Mouse (Mus musculus) ovary, postnatal 36 days (tissue): ENCODE results near the gene Twf2.
"Not testable (repeated sequence)": the region's sequence is repeated elsewhere in the genome, so short reads cannot be mapped to it uniquely, and the experiment has no call there.

Experiments used
- DNase-seq: peaks from one replicate; pipeline ENCODE4 v3.0.0; 2022; ENCODE audit warnings: low spot score, mixed read lengths

Twf2 gene

DNA sequence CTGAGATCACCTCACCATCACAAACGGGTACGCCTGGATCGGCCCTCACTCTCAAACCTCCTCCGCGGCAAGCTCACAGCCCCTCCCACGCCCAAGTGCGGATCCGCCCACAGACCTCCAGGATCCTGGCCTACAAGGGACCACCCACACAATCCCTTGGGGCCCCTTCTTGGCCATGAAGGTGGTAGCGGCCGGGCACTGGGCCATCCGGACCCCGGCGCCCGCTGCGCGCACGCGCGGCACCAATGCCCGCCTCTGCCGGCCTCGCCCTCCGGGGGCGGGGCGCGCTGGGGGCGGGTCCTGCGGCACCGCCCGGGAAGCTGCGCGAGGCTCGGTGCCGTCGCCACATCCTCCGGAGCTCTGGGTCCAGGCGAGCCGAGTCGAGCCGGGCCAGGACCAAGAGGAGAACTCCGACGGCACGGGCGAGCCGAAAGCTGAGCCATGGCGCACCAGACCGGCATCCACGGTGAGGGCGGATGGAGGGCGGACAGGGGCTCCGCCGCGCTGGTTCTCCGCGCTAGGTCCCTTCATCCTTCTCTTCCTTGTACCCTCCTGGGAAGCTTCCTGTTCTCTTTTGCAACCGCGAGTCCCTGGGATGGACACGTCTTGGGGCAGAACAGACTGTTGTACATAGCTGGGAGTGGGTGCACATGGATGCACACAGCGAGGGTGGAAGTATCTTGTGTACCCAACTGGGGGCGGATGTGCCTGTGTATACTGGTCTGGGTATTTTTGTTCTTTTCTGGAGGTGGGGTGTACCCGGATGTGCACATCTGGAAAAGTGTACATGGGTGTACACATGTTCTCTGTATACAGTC lies at the start of gene Twf2:
Twf2 (plus strand) TSS at position 290 of the 818 bp plus-strand sequence.
- DNase-seq, result peak; percentile 95

DNA sequence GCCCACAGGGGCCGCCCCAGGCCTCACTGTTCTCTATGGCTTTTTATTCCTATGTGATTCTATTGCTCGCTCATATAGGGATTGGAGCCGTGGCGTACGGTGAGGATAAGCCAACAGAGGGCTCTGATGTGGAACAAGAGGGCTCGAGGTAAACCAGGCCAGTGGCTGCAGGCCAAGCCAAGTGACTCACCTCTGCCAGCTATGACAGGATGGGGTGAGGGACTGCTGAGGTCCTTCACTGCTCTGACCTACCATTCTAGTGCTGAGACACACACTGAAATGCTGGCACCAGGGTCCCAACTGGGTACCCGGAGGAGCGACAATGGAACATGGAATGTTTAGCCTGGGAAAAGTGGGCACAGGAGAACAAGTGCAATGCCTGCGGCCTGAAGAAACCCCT lies 48.8 kb upstream of the Twf2 start:
- no peak for DNase-seq

DNA sequence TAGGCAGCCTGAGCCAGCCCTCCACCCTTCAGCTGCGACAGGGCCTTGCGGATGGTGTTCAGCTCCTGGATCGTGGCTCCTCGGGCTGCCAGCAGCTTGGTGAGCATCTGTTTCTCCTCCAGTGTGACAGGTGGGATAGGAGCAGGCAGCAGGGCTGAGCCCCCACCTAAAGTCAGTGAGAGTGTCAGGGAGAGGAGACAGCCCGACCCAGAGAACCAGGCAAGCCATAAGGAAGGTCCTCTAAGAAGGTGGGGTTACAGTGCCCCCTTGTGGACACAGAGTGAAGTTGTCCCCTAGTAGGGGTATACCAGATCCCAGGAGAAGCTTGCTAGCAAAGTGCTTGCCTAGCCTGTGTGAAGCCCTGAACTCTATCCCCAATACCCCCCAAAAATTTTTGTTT lies 46.5 kb upstream of the Twf2 start:
- DNase-seq, result no peak

DNA sequence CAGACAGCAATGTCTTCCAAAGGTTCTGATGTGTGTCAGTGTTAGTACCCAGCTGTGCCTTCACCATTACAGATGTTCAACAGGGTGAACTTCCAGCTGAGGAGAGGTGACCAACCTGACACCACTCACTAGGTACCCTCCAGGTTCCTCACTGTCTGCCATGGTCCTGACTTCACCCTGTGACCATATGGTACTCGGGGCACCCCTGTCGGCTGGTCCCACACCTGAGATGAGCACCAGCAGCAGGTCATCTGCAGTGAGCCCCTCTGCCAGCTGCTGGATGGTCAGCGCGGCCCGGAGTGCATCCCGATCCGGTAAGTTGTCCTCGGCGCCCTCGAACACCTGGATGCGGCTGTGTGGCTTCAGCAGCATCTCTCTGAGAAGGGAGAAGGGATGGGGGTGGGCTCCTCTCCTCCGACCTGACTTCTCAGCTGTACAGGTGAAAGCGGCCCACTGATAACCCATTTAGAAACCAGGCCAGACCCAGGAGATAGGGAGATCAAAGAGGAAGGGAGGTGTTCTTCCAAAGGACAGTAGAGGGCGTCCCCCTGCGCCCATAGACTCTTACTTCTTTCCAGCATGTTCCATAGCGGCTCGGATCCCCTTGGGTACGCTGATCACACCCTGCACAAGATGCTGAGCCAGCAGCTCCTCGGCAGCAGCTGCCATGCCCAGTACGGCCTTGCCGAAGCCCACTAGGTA lies 45.8 kb upstream of the Twf2 start:
- no peak for DNase-seq

DNA sequence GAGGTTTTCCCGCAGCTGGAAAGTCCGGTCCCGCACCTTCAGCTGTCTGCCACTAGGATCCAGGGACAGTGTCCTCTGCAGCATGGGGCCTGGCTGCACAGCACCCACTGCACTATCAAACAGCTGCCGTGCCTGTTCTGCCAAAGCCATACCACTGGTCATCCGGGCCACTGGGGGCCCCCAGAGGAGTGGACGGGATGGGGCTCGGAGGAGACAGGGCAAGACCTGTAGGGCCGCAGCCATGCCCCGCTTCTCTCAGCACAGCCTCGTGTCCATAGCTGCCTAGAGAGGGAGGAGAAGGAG lies 45.3 kb upstream of the Twf2 start:
- DNase-seq, result no peak

DNA sequence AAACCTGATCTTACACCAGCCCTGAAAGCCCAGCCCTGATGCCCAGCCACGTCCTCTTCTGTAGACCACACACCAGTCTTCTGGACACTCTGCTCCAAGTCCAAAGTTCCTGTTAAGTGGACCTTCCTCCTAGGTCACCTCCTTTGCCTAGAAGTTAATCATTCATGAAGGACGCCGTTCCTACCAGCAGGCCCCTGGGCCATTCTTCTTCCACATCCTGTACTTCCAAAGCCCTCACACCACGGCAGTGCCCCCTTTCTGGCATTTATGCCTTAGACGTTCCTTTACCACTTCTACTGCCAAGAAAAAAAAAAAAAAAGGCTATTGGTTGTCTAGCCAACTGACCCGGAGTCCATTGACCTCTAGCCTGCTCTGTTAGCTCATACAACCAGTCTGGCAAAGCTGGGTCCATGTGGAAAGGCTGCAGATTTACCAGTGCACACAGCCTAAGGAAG lies 44.8 kb upstream of the Twf2 start, which contains the start of gene Glyctk:
Glyctk (minus strand) TSS at position 102 of the 455 bp plus-strand sequence.
- DNase-seq, result no peak

DNA sequence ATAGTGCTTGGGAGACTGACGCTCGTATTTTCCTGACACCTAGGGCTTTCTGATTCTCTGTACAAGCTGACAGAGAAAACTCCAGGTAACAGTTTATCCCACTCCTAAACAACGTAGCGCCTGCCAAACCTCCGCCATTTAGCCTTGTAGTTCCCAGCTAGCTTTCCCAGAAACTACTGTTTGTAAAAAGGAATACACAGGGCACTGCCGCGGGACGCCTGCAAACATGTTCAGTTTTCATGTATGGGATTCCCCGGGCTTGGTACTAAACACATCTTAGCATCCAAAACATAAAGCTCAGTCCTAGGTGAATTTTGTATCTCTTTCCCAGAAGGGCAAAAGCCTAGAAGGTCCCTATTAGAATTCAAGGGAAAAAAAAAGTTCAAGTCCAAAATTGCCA lies 43.7 kb upstream of the Twf2 start:
- DNase-seq, result no peak

DNA sequence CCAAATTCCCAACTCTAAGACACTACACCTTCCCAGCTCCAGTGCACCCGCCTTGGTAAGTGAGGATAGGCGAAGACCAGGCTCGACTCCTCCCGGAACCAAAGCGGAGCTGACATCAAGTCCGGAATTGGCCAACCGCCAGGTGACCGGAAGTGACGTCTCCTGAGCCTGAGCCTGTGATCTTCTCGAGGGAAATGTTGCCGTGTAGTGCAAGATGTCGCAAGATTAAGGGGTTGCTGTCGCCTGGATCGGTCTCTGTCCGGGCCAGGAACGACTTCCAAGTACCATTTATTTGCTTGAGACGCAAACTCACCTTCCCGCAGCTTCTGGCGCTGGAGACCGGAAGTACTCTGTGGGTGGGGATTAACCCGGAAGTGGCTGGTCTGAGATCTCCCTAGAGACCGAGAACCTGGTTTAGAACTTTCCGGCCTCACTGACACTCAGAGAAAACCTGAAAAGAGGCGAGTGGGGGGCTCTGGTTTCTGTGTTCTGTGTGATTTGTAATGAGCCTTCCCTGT lies 43.1 kb upstream of the Twf2 start:
- DNase-seq, result peak; percentile 93

DNA sequence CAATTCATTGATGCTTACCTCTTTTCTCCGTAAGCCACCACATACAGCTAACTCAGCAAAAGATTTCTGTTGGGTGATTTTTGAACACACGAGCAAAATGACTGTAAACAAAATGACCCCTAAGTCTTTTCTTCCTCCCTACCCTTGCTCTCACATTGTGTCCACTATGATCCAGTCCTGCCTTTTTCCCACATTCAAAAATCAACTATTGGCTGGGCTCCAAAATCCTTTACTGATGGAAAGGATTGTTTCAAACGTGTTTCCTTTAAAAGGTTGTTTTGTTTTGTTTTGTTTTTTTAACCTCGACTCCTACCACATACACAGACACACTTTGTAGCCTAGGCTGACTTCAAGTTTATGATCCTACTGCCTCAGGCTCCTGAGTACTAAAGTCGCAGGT lies 42.5 kb upstream of the Twf2 start:
- no peak for DNase-seq

DNA sequence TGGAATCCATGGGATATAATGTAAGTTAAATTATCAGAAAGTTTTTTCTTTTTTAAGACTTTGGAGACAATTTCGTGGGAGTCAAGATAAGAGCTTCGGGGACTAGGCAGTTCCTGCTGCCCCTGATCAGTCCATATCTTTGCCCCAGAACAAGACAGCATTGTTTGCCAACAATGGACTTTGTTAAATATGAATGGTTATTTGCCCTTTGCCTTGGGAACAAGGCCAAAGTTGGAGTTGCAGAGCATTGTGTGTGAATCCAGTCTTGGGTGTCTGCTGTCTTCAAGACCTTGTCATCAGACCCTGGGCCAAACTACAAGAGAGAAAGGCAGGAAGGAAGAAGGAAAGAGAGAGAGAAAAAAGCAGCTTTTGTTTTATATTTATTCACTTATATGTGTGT lies 36.2 kb upstream of the Twf2 start:
- DNase-seq, result no peak

DNA sequence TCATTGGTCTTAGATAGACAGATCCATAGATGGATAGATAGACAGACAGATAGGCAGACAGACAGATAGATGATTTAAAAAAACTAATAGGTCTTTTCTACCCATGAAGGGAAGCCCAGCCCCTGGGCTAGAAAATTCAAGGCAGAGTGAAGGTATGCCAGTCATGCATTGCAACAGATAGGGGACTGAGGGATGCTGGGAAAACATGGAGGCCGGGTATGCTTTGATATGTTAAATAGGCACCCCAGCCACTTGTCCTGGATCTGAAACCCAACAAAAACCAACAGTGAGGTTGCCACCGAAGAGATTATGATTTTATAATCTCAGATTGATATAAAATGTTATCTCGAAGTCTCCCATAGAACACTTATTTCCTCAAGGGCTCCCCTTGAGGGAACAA lies 35.7 kb upstream of the Twf2 start:
- no peak for DNase-seq

DNA sequence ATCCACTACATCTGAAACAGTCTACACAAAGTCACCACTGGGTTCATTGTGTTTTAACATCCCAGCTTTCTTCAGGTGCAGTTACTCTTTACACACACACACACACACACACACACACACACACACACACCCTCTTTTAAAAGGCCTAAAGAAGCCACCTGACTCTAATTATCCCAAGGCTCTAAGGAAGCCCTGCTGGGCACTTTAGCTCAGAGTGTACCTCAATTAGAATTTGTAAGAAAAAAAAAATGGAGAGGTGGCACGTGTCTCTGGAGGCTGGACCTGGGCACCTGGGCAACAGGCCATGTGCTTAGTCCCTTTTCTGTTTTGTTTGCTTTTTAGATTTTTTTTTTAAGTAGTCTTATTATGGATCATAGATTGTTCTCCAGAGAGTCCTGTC lies 35.2 kb upstream of the Twf2 start:
- no peak for DNase-seq

DNA sequence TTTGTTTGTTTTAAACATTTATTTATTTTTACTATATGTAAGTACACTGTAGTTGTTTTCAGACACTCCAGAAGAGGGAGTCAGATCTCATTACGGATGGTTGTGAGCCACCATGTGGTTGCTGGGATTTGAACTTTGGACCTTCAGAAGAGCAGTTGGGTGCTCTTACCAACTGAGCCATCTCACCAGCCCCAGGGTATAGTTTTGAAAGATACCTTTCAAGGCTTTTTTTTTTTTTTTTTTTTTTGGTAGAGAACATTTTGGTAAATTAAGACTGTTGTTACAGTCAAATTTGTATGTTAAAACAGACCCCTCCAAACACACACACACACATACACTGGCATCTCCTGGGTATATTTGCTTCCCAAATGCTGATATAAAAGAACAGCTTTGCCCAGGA lies 33.9 kb upstream of the Twf2 start:
- not testable (repeated sequence) for DNase-seq

DNA sequence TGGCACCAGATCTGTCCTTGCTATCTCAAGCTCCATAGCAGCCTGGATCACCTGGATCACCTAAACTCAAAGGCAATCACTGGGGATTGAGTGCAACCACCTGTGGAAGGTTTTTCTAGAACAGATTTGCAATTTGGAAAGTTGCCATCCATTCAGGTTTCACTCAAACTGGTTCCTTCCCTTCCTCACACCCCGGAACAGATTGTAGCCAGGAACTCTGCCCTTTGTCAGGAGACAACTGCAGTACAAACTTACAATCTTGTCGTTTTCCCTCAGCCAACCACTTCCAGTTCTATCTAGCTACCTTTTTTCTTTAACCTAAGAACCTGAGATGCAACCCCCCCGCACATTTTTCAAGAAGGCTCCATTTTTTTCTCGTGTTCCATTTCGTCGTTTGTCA lies 33.0 kb upstream of the Twf2 start:
- no peak for DNase-seq

DNA sequence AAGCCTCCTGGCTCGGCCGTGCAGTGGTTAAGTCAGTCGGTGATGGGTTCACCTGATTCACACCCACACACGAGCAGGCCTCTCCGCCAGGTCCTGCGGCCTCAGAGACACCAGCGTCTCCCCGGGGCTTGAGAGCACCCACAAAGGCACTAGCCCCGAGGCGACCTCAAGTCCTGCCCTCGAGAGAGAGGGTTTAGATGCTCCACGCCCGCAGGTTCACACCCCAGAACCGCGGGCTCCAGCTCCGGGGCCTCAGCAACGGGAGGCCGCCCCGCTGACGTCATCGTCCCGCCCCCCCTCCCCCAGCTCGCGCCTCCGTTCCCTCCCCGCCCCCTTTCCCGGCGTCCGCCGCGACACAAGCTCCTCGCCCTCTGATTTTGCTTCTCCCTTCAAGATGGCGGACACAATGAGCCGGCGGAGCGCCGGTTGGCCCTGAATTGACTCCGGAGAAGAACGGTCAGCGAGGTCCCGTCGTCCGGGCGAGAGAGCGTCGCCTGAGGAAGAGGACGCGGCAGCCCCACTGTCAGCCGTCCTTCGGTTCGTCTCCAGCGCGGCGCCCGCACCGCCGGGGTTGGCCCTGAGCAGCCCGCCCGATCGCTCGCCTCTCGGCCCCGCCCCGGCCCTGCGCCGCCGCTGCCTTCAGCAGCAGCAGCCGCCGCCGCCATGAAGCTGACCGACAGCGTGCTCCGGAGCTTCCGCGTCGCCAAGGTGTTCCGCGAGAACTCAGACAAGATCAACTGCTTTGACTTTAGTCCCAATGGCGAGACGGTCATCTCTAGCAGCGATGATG lies 32.2 kb upstream of the Twf2 start, which contains the start of gene Wdr82:
Wdr82 (plus strand) TSS at position 373 of the 790 bp plus-strand sequence.
- DNase-seq, result peak; percentile 90

DNA sequence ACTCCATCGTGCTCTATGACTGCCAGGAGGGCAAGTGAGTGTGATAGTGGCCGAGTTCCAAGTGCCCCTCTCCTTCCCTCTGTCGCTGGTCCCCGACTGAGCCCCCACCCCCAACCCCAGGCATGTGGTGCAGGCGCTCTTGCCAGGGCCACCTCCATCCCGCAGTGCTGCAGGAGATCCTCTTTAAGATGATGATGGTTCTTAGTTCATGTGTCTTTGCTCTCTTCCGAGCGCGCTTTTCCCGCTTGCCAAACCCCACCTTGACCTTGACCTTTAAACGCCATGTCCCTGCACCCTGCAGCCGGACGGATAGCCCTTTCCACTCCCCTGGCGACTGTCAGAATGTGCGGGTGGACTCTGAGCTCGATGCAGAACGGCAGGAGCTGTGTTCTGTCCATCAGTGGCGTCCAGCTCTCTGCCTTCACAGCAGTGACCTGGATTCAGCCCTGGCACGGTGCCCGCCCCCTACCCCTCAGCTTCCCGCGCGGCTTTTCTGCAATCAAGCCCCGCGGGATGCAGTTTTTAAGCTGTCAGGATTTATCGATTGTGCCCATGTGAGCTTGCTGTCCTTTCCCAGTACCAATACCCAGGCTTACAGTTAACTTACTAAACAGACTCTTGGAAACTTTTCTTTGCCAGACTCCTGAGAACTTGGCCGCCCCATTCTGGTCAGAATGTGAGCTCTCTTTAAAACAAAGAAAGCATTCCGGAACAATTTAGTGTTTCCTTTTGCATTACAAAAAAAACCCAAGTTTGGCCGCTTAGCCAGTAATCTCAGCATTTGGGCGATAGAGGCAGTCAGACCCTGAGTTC lies 31.4 kb upstream of the Twf2 start:
- DNase-seq, result peak; percentile 71

DNA sequence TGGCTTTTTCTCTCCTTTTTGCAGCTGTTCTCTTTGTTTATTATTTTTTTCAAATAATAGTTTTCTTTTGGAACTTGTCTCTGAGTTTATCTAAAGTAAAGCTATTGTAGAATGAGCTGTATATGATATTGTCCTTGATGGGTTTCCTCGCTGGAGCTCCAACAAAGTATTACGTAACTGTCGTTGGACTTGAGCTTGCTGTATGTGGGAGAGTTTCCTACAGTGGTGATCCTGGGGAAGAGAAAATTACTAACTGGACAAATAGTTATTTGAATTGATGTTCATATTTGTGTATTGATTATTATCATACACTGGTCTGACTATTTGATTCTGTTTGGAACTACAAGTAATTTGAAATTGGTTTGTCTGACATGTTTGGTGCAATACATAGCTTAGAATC lies 30.4 kb upstream of the Twf2 start:
- DNase-seq, result no peak

DNA sequence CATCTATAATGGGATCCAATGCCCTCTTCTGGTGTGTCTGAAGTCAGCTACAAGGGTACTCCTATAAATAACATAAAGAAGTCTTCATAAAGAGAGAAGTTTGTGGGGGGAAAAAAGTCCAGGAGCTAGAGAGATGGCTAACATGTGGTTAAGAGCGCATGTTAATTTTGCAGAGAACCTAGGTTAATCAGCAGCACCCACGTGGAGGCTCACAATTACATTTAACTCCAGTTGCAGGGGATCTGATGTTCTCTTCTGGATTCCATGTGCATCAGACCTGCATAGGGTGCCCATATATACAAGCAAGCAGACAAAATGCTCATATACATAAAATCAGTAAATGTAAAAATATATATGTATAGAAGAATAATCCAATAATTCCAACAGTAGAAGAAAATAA lies 29.5 kb upstream of the Twf2 start:
- DNase-seq, result no peak

DNA sequence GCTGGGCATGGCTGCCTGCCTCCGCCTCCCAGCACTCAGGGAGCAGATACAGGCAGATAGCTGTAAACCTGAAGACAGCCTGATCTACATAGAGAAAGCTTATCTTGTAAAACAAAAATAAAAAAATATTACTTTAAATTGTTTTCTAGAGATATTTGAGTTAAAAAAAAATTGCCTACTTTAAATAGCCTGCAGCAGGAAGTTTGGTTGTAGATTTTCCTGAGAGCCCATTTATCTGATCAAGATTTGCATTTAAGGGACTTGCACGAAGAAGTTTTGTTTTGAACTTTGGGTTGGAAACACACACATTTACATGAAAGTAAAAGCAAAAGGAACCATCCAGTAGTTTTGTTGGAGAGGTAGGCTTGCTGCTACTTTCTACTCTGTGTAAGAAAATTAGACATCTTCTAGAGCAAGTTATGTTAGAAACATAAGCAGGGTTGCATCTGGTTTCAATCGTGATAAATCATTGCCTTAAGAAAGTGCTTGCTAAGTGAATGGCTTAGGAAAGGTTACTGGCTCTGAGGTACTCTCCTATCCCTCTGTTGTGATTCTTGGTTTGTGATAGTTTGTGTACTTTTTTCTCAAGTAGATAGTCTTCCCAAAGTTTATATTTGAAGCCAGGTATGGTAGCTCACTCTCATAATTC lies 27.2 kb upstream of the Twf2 start:
- DNase-seq, result no peak

DNA sequence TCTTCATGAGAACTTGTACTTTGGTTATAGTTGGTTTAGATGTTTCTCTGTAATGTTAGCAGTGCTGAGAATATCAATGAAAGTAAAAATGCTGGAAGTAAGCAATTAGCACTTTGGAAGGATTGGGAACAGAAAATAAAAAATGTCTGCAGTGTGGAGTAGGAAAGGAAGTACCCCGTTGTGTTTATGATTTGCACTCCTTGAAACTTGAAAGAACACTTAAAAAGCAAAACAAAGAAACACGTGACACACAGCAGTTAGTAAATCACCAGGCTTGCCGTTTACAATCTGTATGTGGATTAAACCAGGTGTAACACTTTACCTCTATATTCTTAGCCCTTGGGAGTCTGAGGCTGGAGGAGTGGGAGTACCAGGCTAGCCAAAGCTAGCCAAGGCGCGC lies 26.1 kb upstream of the Twf2 start:
- no peak for DNase-seq

DNA sequence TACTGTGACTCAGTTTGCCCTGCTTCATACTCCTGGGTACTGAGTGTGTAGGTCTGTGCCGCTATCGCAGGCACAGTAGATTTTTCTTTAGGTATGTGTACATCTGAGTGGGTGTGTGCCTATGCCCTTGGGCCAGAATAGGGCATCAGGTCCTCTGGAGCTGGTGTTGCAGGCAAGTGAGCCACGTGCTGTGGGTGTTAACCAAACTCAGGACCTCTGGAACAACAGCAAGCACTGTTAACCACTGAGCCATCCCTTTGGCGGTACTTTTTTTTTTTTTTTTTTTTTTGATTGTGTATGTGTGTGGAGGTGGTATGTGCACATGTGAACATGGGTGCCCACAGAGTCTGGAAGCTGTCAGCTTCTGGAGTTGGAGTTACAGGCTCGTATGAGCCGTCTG lies 25.1 kb upstream of the Twf2 start:
- no peak for DNase-seq
